Mouse (Mus musculus): ENCODE results near the gene Enc1. TPM values are rescaled to one million over a fixed set of nuclear protein-coding genes. Genes with fewer than 3 reads are reported as not detected.
A peak's percentile ranks its signal among the peaks of the same experiment; 100 is the strongest.

The Enc1 gene
- polyA plus RNA-seq, 1 experiment from 2014 or later, result 8.2 TPM

GRCm38 (mm10) chr13:97201896-97202295 is 39.0 kb upstream of the Enc1 start:
- DNase-seq (ENCODE audit: low spot score) (no peak), ATAC-seq (replicated peaks; ENCODE audit: low FRiP score, low TSS enrichment, low read depth) (no peak)
- Histone ChIP-seq H3K4me3 (ENCODE audit: low read depth, low read length) (no peak overlapping the region), H3K36me3 (ENCODE audit: control insufficient read depth, insufficient read depth, low read length) (no peaks in the 10 kb centered on the region), H3K9ac (ENCODE audit: low read length) (no peak overlapping the region), H3K4me2 (ENCODE audit: low read length) (no peak overlapping the region), H3K27ac (ENCODE audit: low read depth) (no peak overlapping the region), H3K27me3 (replicated peaks; ENCODE audit: control insufficient read depth, insufficient read depth, low read length) (no peaks in the 10 kb centered on the region), H3K4me1 (replicated peaks; ENCODE audit: control insufficient read depth, insufficient read depth, low read length) (peaks cover 7% of the 10 kb centered on the region; the same call in 1 of the 2 replicates), H3K9me3 (ENCODE audit: control insufficient read depth, low read length) (no peaks in the 10 kb centered on the region)
- 78% methylated on average over 4 of the region's 4 CpGs for WGBS

- Histone ChIP-seq H3K9ac (ENCODE audit: low read length) (peak overlapping the region; percentile 20; the same call in 1 of the 2 replicates), H3K27ac (ENCODE audit: low read depth) (peak overlapping the region; percentile 62), H3K4me1 (replicated peaks; ENCODE audit: control insufficient read depth, insufficient read depth, low read length) (peaks cover 5% of the 10 kb centered on the region; the same call in 1 of the 2 replicates), H3K27me3 (replicated peaks; ENCODE audit: control insufficient read depth, insufficient read depth, low read length) (no peaks in the 10 kb centered on the region), H3K9me3 (ENCODE audit: control insufficient read depth, low read length) (no peaks in the 10 kb centered on the region), H3K36me3 (ENCODE audit: control insufficient read depth, insufficient read depth, low read length) (no peaks in the 10 kb centered on the region), H3K4me3 (ENCODE audit: low read depth, low read length) (peak overlapping the region; percentile 38), H3K4me2 (ENCODE audit: low read length) (peak overlapping the region; percentile 64)
- ATAC-seq (replicated peaks; ENCODE audit: low FRiP score, low TSS enrichment, low read depth) (peak; percentile 82), DNase-seq (ENCODE audit: low spot score) (peak; percentile 93)
- WGBS, result 11% methylated on average over 18 of the region's 18 CpGs
Observed at GRCm38 (mm10) chr13:97205052-97205701, 35.7 kb upstream of the Enc1 start.

GRCm38 (mm10) chr13:97206046-97206445 is 34.9 kb upstream of the Enc1 start:
- 91% methylated on average over 2 of the region's 2 CpGs for WGBS
- DNase-seq (ENCODE audit: low spot score) (no peak), ATAC-seq (replicated peaks; ENCODE audit: low FRiP score, low TSS enrichment, low read depth) (no peak)
- no peak overlapping the region for H3K9ac ChIP-seq (ENCODE audit: low read length)
- H3K27me3 ChIP-seq (replicated peaks; ENCODE audit: control insufficient read depth, insufficient read depth, low read length), result no peaks in the 10 kb centered on the region
- 0 out of 2 replicates have a peak, but pooled peaks cover 3% of the 10 kb centered on the region for H3K9me3 ChIP-seq (ENCODE audit: control insufficient read depth, low read length)
- H3K27ac ChIP-seq (ENCODE audit: low read depth), result no peak overlapping the region
- H3K4me2 ChIP-seq (ENCODE audit: low read length), result no peak overlapping the region
- no peaks in the 10 kb centered on the region for H3K36me3 ChIP-seq (ENCODE audit: control insufficient read depth, insufficient read depth, low read length)
- peaks cover 5% of the 10 kb centered on the region; the same call in 1 of the 2 replicates for H3K4me1 ChIP-seq (replicated peaks; ENCODE audit: control insufficient read depth, insufficient read depth, low read length)
- H3K4me3 ChIP-seq (ENCODE audit: low read depth, low read length), result no peak overlapping the region

GRCm38 (mm10) chr13:97207472-97208111 is 33.3 kb upstream of the Enc1 start:
- Histone ChIP-seq H3K4me1 (replicated peaks; ENCODE audit: control insufficient read depth, insufficient read depth, low read length) (peaks cover 5% of the 10 kb centered on the region; the same call in 1 of the 2 replicates), H3K4me3 (ENCODE audit: low read depth, low read length) (no peak overlapping the region), H3K36me3 (ENCODE audit: control insufficient read depth, insufficient read depth, low read length) (no peaks in the 10 kb centered on the region), H3K4me2 (ENCODE audit: low read length) (no peak overlapping the region), H3K9me3 (ENCODE audit: control insufficient read depth, low read length) (0 out of 2 replicates have a peak, but pooled peaks cover 3% of the 10 kb centered on the region), H3K27me3 (replicated peaks; ENCODE audit: control insufficient read depth, insufficient read depth, low read length) (no peaks in the 10 kb centered on the region), H3K9ac (ENCODE audit: low read length) (no peak overlapping the region), H3K27ac (ENCODE audit: low read depth) (no peak overlapping the region)
- 83% methylated on average over 7 of the region's 7 CpGs for WGBS
- no peak for ATAC-seq (replicated peaks; ENCODE audit: low FRiP score, low TSS enrichment, low read depth)
- DNase-seq (ENCODE audit: low spot score), result no peak

- Histone ChIP-seq H3K27me3 (replicated peaks; ENCODE audit: control insufficient read depth, insufficient read depth, low read length) (no peaks in the 10 kb centered on the region), H3K4me2 (ENCODE audit: low read length) (no peak overlapping the region), H3K4me1 (replicated peaks; ENCODE audit: control insufficient read depth, insufficient read depth, low read length) (peaks cover 5% of the 10 kb centered on the region; the same call in 1 of the 2 replicates), H3K9ac (ENCODE audit: low read length) (no peak overlapping the region), H3K9me3 (ENCODE audit: control insufficient read depth, low read length) (0 out of 2 replicates have a peak, but pooled peaks cover 3% of the 10 kb centered on the region), H3K4me3 (ENCODE audit: low read depth, low read length) (no peak overlapping the region), H3K27ac (ENCODE audit: low read depth) (no peak overlapping the region), H3K36me3 (ENCODE audit: control insufficient read depth, insufficient read depth, low read length) (no peaks in the 10 kb centered on the region)
- 49% methylated on average over 7 of the region's 7 CpGs for WGBS
- DNase-seq (ENCODE audit: low spot score) (no peak), ATAC-seq (replicated peaks; ENCODE audit: low FRiP score, low TSS enrichment, low read depth) (no peak)
Observed at GRCm38 (mm10) chr13:97208112-97208478, 32.8 kb upstream of the Enc1 start.

GRCm38 (mm10) chr13:97208500-97209010 is 32.4 kb upstream of the Enc1 start:
- H3K4me3 ChIP-seq (ENCODE audit: low read depth, low read length), result no peak overlapping the region
- H3K27ac ChIP-seq (ENCODE audit: low read depth), result no peak overlapping the region
- no peak overlapping the region for H3K9ac ChIP-seq (ENCODE audit: low read length)
- H3K27me3 ChIP-seq (replicated peaks; ENCODE audit: control insufficient read depth, insufficient read depth, low read length), result no peaks in the 10 kb centered on the region
- H3K36me3 ChIP-seq (ENCODE audit: control insufficient read depth, insufficient read depth, low read length), result no peaks in the 10 kb centered on the region
- H3K9me3 ChIP-seq (ENCODE audit: control insufficient read depth, low read length), result 0 out of 2 replicates have a peak, but pooled peaks cover 3% of the 10 kb centered on the region
- H3K4me2 ChIP-seq (ENCODE audit: low read length), result no peak overlapping the region
- WGBS, result 63% methylated on average over 3 of the region's 3 CpGs
- peaks cover 5% of the 10 kb centered on the region; the same call in 1 of the 2 replicates for H3K4me1 ChIP-seq (replicated peaks; ENCODE audit: control insufficient read depth, insufficient read depth, low read length)
- DNase-seq (ENCODE audit: low spot score) (no peak), ATAC-seq (replicated peaks; ENCODE audit: low FRiP score, low TSS enrichment, low read depth) (no peak)

GRCm38 (mm10) chr13:97214583-97215268 is 26.2 kb upstream of the Enc1 start:
- H3K4me2 ChIP-seq (ENCODE audit: low read length), result no peak overlapping the region
- DNase-seq (ENCODE audit: low spot score) (no peak), ATAC-seq (replicated peaks; ENCODE audit: low FRiP score, low TSS enrichment, low read depth) (no peak)
- H3K9ac ChIP-seq (ENCODE audit: low read length), result no peak overlapping the region
- H3K36me3 ChIP-seq (ENCODE audit: control insufficient read depth, insufficient read depth, low read length), result no peaks in the 10 kb centered on the region
- 0 out of 2 replicates have a peak, but pooled peaks cover 3% of the 10 kb centered on the region for H3K9me3 ChIP-seq (ENCODE audit: control insufficient read depth, low read length)
- no peaks in the 10 kb centered on the region for H3K4me1 ChIP-seq (replicated peaks; ENCODE audit: control insufficient read depth, insufficient read depth, low read length)
- H3K27ac ChIP-seq (ENCODE audit: low read depth), result no peak overlapping the region
- H3K4me3 ChIP-seq (ENCODE audit: low read depth, low read length), result no peak overlapping the region
- H3K27me3 ChIP-seq (replicated peaks; ENCODE audit: control insufficient read depth, insufficient read depth, low read length), result no peaks in the 10 kb centered on the region
- WGBS, result 52% methylated on average over 3 of the region's 3 CpGs

- ATAC-seq (replicated peaks; ENCODE audit: low FRiP score, low TSS enrichment, low read depth), result no peak
- H3K4me1 ChIP-seq (replicated peaks; ENCODE audit: control insufficient read depth, insufficient read depth, low read length), result no peaks in the 10 kb centered on the region
- H3K9ac ChIP-seq (ENCODE audit: low read length), result no peak overlapping the region
- no peak overlapping the region for H3K27ac ChIP-seq (ENCODE audit: low read depth)
- 65% methylated on average over 4 of the region's 4 CpGs for WGBS
- H3K27me3 ChIP-seq (replicated peaks; ENCODE audit: control insufficient read depth, insufficient read depth, low read length), result no peaks in the 10 kb centered on the region
- no peak for DNase-seq (ENCODE audit: low spot score)
- H3K4me3 ChIP-seq (ENCODE audit: low read depth, low read length), result no peak overlapping the region
- no peak overlapping the region for H3K4me2 ChIP-seq (ENCODE audit: low read length)
- no peaks in the 10 kb centered on the region for H3K36me3 ChIP-seq (ENCODE audit: control insufficient read depth, insufficient read depth, low read length)
- H3K9me3 ChIP-seq (ENCODE audit: control insufficient read depth, low read length), result 0 out of 2 replicates have a peak, but pooled peaks cover under 1% of the 10 kb centered on the region
Observed at GRCm38 (mm10) chr13:97215563-97215962, 25.3 kb upstream of the Enc1 start.

Measured in intestine, embryonic 14.5 days (tissue).